Mouse (Mus musculus): ENCODE results near the gene Anapc2. TPM values are rescaled to one million over a fixed set of nuclear protein-coding genes. Genes with fewer than 3 reads are reported as not detected.

Anapc2 gene
- total and polyA plus RNA-seq, 3 experiments = 13.0 to 55.2 (median 14.5) TPM

- TF ChIP-seq ZKSCAN1 (IDR thresholded peaks at IDR 0.05; ENCODE audit: borderline replicate concordance, low read depth, low read length) = no peak
- TF ChIP-seq MAZ (IDR thresholded peaks at IDR 0.05; ENCODE audit: low read depth, low read length) = no peak
- no peak for TF ChIP-seq EP300 (IDR thresholded peaks at IDR 0.05; ENCODE audit: low read length)
- no peak for TF ChIP-seq MAX (IDR thresholded peaks at IDR 0.05; ENCODE audit: low read length)
- no peak for TF ChIP-seq KAT2A (IDR thresholded peaks at IDR 0.05; ENCODE audit: insufficient replicate concordance, low read length)
- TF ChIP-seq TCF12 (IDR thresholded peaks at IDR 0.05; ENCODE audit: low read depth, low read length) = peak; percentile 30; the same call in 1 of the 2 replicates
- 0 out of 2 replicates have a peak, but pooled peaks have one; percentile 66 for TF ChIP-seq SIN3A (IDR thresholded peaks at IDR 0.05; ENCODE audit: low read length)
- no peak for TF ChIP-seq ZC3H11A (IDR thresholded peaks at IDR 0.05; ENCODE audit: low read depth, low read length)
- TF ChIP-seq NELFE (IDR thresholded peaks at IDR 0.05; ENCODE audit: low read depth, low read length) = peak; percentile 40
- no peak for TF ChIP-seq GABPA (IDR thresholded peaks at IDR 0.05; ENCODE audit: insufficient replicate concordance, low read depth, low read length)
- TF ChIP-seq RCOR1 (conservative IDR thresholded peaks at IDR 0.05; ENCODE audit: low read depth, low read length) = no peak
- no peak; the same call in 1 of the 2 replicates for TF ChIP-seq IRF4 (IDR thresholded peaks at IDR 0.05; ENCODE audit: low read depth, low read length)
- 0 out of 2 replicates have a peak, but pooled peaks have one; percentile 40 for TF ChIP-seq CHD2 (IDR thresholded peaks at IDR 0.05; ENCODE audit: low read length)
These were observed 43.8 kb upstream of the Anapc2 start (continued) for GRCm38 (mm10) chr2:25228431-25228889.

- H3K4me1 ChIP-seq (ENCODE audit: control insufficient read depth in 1 of 2, insufficient read depth in 2 of 2) = peaks cover 4 to 27% of the 10 kb centered on the region in 2 experiments; a peak in 3 of 4 replicates
- dilution Hi-C loops (cut with MboI; ENCODE audit: extremely low pct_ligation_motif_present, extremely low pct_unique_long_range_greater_than_20kb, low sequenced_read_pairs) (no loop called here), in situ Hi-C loops (cut with MboI; ENCODE audit: low pct_ligation_motif_present, low pct_unique_long_range_greater_than_20kb, low sequenced_read_pairs) (no loop called here)
- H3K9ac ChIP-seq (ENCODE audit: insufficient read depth, low read depth) = no peak overlapping the region
- H3K79me2 ChIP-seq (replicated peaks; ENCODE audit: control insufficient read depth, extremely low read depth, insufficient read depth, poor library complexity, severe bottlenecking) = no peaks in the 10 kb centered on the region; the same call in 1 of the 2 replicates
- peak overlapping the region; percentile 17 for H3K4me2 ChIP-seq (ENCODE audit: insufficient read depth, low read depth, poor library complexity, severe bottlenecking)
- H3K9me3 ChIP-seq (replicated peaks; ENCODE audit: low read length) = no peaks in the 10 kb centered on the region
- no peak for TF ChIP-seq CHD2 (IDR thresholded peaks at IDR 0.05; ENCODE audit: low read length)
- TF ChIP-seq MAX (IDR thresholded peaks at IDR 0.05; ENCODE audit: low read length) = no peak
- TF ChIP-seq ZC3H11A (IDR thresholded peaks at IDR 0.05; ENCODE audit: low read depth, low read length) = no peak
- TF ChIP-seq SIN3A (IDR thresholded peaks at IDR 0.05; ENCODE audit: low read length) = no peak
- no peak for TF ChIP-seq KAT2A (IDR thresholded peaks at IDR 0.05; ENCODE audit: insufficient replicate concordance, low read length)
- TF ChIP-seq NELFE (IDR thresholded peaks at IDR 0.05; ENCODE audit: low read depth, low read length) = no peak
- no peak for TF ChIP-seq BHLHE40 (IDR thresholded peaks at IDR 0.05; ENCODE audit: low read depth, low read length)
- TF ChIP-seq NRF1 (IDR thresholded peaks at IDR 0.05; ENCODE audit: low read depth, low read length) = no peak
- TF ChIP-seq GABPA (IDR thresholded peaks at IDR 0.05; ENCODE audit: insufficient replicate concordance, low read depth, low read length) = no peak
- TF ChIP-seq CTCF (conservative IDR thresholded peaks at IDR 0.05 in 1 of 2, IDR thresholded peaks at IDR 0.05 in 1 of 2; ENCODE audit: low read depth in 2 of 2, low read length in 2 of 2) = no peak
- no peak for TF ChIP-seq RCOR1 (conservative IDR thresholded peaks at IDR 0.05; ENCODE audit: low read depth, low read length)
- TF ChIP-seq ZMIZ1 (IDR thresholded peaks at IDR 0.05; ENCODE audit: low read depth, low read length) = no peak
- no peaks in the 10 kb centered on the region for H3K36me3 ChIP-seq (replicated peaks in 1 of 2; ENCODE audit: control insufficient read depth in 1 of 2, insufficient read depth in 1 of 2, low read length in 1 of 2)
- no peak overlapping the region for H3K4me3 ChIP-seq (replicated peaks in 1 of 3; ENCODE audit: low read depth in 2 of 3, low read length in 2 of 3, poor library complexity in 1 of 3)
- peaks cover 50% of the 10 kb centered on the region for H3K27me3 ChIP-seq (replicated peaks)
- no peak overlapping the region for H3K27ac ChIP-seq (ENCODE audit: insufficient read depth, low read depth)
- no peak for DNase-seq (ENCODE audit: extremely low read depth)
These were observed 43.2 kb upstream of the Anapc2 start for GRCm38 (mm10) chr2:25228995-25229530.

Data from CH12.LX (cell line).